Mouse (Mus musculus): ENCODE data around the gene Tmem50a. TPM values are rescaled to one million over a fixed set of nuclear protein-coding genes. Genes with fewer than 3 reads are reported as not detected.

Gene Tmem50a
- polyA plus RNA-seq, 1 experiment: 115 TPM

- no peak overlapping the region for H3K27ac ChIP-seq (replicated peaks; ENCODE audit: low read depth, low read length)
These were observed 59.5 kb downstream of the Tmem50a start for GRCm38 (mm10) chr4:134855371-134855770.

GRCm38 (mm10) chr4:134853637-134854485 lies 61.0 kb downstream of the Tmem50a start:
- H3K4me3 ChIP-seq (ENCODE audit: insufficient read depth, low read depth, low read length): peak overlapping the region; percentile 88
- H3K27ac ChIP-seq (replicated peaks; ENCODE audit: low read depth, low read length): peak overlapping the region; percentile 67
- 0 out of 2 replicates have a peak, but pooled peaks cover 2% of the 10 kb centered on the region for H3K4me1 ChIP-seq (ENCODE audit: control insufficient read depth, insufficient read depth, insufficient read length, low read length)

More at GRCm38 (mm10) chr4:134855371-134855770, 59.5 kb downstream of the Tmem50a start:
- H3K4me3 ChIP-seq (ENCODE audit: insufficient read depth, low read depth, low read length): no peak overlapping the region
- 0 out of 2 replicates have a peak, but pooled peaks cover 2% of the 10 kb centered on the region for H3K4me1 ChIP-seq (ENCODE audit: control insufficient read depth, insufficient read depth, insufficient read length, low read length)

- Histone ChIP-seq H3K27ac (replicated peaks; ENCODE audit: low read depth, low read length) (peak within 1 kb of the TSS; percentile 67), H3K4me3 (ENCODE audit: insufficient read depth, low read depth, low read length) (peak within 1 kb of the TSS; percentile 89), H3K4me1 (ENCODE audit: control insufficient read depth, insufficient read depth, insufficient read length, low read length) (peaks cover 4% of the 10 kb centered on the region)
These were observed 61.6 kb downstream of the Tmem50a start, which contains the start of gene Maco1 for GRCm38 (mm10) chr4:134853259-134853636. Maco1 (minus strand) TSS chr4:134853345.

DNA sequence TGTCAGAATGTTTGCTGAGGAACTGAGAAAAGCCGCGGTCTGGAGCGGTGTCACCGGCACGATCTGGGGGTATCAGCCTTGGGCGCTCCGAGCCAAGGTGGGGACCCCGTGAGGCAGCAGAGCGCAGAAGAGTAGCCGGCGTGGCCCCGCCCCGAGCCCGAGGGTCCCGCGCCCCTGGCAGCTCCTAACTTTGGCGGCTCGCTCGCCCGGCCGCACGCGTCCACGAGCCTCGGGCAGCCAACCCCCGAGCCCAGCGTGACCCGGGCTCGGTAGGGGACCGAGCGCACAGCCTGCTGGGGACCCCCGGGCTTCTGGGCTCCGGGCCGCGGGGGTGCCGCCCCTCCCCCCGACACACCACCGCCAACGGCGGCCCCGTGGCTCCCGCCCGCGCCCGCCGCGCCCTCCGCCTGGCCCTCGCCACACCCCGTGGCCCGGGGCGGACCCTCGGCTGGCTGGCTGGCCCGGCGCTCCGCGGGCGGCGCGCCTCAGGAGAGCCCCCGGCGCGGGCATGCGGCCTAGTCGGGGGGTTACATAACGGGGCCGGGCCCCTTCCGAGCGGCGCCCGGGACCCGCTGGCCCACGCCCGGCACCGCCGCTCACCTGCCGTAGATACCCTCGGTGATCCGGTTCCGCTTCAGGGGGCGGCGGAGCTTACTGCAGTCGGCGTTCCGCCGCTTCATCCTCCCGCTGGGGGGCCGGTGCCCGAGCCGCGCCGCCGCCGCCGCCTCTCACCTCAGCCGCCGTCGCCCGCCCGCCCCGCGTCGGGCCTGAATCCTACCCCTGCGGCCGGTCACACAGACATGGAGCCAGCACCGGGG lies 62.2 kb downstream of the Tmem50a start:
- Histone ChIP-seq H3K4me1 (ENCODE audit: control insufficient read depth, insufficient read depth, insufficient read length, low read length) (peaks cover 8% of the 10 kb centered on the region), H3K27ac (replicated peaks; ENCODE audit: low read depth, low read length) (peak overlapping the region; percentile 32), H3K4me3 (ENCODE audit: insufficient read depth, low read depth, low read length) (peak overlapping the region; percentile 89)

DNA sequence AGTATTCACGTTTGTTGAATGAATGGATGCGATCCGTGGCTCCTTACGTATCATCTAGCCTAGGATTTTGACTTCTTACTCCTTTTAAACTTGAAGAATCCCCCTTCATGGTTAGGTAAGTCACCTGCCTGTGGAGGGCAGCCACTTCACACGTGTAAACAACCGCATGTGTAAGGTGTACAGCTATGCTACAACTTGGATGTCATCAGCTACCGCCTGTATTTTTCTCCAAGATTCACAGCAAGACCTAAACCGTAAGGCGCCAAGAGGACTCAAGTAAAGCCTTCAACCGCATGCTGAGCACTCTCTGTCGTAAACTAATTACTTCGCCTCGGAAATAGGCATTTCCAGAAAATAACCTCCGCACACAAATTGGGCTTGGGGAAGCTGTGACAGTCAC lies 62.9 kb downstream of the Tmem50a start:
- Histone ChIP-seq H3K27ac (replicated peaks; ENCODE audit: low read depth, low read length) (no peak overlapping the region; the same call in 1 of the 2 replicates), H3K4me1 (ENCODE audit: control insufficient read depth, insufficient read depth, insufficient read length, low read length) (peaks cover 8% of the 10 kb centered on the region), H3K4me3 (ENCODE audit: insufficient read depth, low read depth, low read length) (peak overlapping the region; percentile 89)

DNA sequence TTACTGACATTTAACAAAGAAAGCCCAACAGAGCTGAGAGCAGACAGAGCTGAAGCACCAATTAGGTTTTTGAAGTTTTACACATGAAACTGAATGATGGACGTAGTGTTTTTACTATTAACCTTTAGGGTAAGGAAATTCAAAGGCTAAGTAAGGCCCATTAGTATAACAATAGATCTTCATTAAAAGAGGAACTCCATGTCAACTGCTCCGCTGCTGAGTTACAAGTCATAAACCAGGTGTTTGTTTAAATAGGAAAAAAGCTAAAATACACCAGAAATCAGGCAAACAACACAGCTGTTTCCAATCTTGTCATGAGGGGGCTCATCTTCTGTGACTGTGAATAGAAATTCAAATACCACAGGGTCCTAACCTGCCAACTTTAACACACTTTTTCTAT lies 63.6 kb downstream of the Tmem50a start:
- Histone ChIP-seq H3K4me1 (ENCODE audit: control insufficient read depth, insufficient read depth, insufficient read length, low read length) (peaks cover 8% of the 10 kb centered on the region), H3K27ac (replicated peaks; ENCODE audit: low read depth, low read length) (no peak overlapping the region), H3K4me3 (ENCODE audit: insufficient read depth, low read depth, low read length) (no peak overlapping the region)

DNA sequence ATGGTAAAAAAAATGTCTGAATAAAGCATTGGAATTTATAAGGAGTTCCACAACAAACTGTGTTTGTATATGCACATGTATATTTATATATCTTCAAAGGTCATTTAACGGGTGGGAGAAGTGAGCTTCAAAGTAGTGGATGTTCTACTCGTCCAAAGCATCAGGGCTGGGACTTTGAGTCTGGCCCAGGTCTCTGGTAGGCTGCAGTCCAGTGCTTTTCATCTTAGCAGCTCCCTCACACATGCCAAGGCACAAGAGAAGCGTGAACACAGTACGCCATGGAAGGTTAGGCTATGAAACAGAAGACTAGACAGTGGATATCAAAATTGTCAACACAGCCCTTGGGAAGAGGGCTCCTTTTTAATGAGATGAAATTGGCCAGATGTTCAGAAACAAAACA lies 64.3 kb downstream of the Tmem50a start:
- peaks cover 8% of the 10 kb centered on the region for H3K4me1 ChIP-seq (ENCODE audit: control insufficient read depth, insufficient read depth, insufficient read length, low read length)
- H3K27ac ChIP-seq (replicated peaks; ENCODE audit: low read depth, low read length): no peak overlapping the region
- H3K4me3 ChIP-seq (ENCODE audit: insufficient read depth, low read depth, low read length): no peak overlapping the region

Other genes with a start within 250 kb of the Tmem50a start
- 2.5 and 2.6 TPM in 2 replicates for gene Man1c1, start 210.7 kb downstream of the Tmem50a start, polyA plus RNA-seq (2012; ENCODE audit: insufficient read depth, insufficient read length, missing spikeins)
- 6.8 and 11.8 TPM in 2 replicates for gene Ldlrap1, start 147.0 kb downstream of the Tmem50a start, polyA plus RNA-seq (2012; ENCODE audit: insufficient read depth, insufficient read length, missing spikeins)
- gene Maco1, start 61.7 kb downstream of the Tmem50a start, polyA plus RNA-seq (2012; ENCODE audit: insufficient read depth, insufficient read length, missing spikeins): 22.4 and 26.2 TPM in 2 replicates
- gene Rhd, start 50.5 kb downstream of the Tmem50a start, polyA plus RNA-seq (2012; ENCODE audit: insufficient read depth, insufficient read length, missing spikeins): not detected in 2 replicates
- gene Rsrp1, start 8.6 kb upstream of the Tmem50a start, polyA plus RNA-seq (2012; ENCODE audit: insufficient read depth, insufficient read length, missing spikeins): 185 and 418 TPM in 2 replicates
- gene Syf2, start 15.9 kb upstream of the Tmem50a start, polyA plus RNA-seq (2012; ENCODE audit: insufficient read depth, insufficient read length, missing spikeins): 71.8 and 75.9 TPM in 2 replicates
- 0.28 and 0.38 TPM in 2 replicates for gene Runx3, start 205.6 kb upstream of the Tmem50a start, polyA plus RNA-seq (2012; ENCODE audit: insufficient read depth, insufficient read length, missing spikeins)